Mouse (Mus musculus) brain, adult 2 months (tissue): ENCODE measurements around the gene Prr12.

Experiments used
- DNase-seq: peaks from one replicate; pipeline ENCODE4 v3.0.0; 2011; ENCODE audit warnings: low read depth, low spot score

Gene Prr12

DNA sequence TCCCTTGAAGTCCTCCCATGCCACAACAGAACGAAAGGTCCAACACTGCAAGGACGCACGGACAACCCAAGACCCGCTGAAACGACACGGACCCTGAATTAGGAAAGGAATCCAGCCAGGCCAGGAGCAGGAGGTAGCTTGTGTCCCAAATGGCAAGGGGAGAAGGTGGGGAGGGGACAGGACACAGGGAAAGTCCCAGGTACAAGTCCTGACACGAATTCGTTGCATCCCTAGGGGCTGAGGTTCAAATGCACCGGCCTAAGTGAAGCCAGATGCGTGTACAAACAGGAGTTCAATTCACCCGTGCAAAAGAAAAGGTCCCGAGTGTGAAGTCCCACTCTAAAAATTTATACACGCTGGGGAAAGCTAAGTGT is 1.1 kb downstream of the Prr12 start:
- no peak for DNase-seq

DNA sequence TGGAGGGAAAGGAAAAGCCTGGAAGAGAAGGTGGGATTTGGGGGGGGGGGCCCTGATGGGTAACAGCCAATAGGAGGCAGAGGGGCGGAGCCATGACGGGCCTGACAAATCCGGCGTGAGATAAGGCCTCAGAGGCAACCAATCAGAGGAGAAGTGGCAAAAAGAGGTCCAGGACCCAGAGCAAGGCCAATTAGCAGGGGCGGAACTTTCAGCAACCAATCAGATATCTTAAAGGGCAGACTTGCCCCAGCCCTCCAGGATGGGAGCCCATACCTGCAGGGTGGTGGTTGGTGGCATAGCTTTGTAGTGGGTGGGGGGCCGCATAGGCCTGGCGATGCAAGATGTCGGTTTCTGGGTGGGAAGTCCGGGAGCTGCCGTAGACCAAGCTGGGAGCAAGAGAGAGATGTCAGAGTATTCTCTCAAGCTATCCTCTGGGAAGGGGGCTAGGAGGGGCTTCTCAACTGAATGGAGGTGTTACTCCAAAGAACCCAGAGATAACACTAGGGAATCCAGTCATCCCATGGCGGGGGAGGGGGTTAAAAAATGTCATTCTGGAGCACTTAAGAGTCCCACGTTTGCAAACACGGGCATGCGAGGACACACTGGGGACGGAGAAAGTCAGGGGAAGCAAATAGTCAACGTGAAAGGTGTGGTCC is 1.6 kb downstream of the Prr12 start:
- DNase-seq: peak; percentile 96

DNA sequence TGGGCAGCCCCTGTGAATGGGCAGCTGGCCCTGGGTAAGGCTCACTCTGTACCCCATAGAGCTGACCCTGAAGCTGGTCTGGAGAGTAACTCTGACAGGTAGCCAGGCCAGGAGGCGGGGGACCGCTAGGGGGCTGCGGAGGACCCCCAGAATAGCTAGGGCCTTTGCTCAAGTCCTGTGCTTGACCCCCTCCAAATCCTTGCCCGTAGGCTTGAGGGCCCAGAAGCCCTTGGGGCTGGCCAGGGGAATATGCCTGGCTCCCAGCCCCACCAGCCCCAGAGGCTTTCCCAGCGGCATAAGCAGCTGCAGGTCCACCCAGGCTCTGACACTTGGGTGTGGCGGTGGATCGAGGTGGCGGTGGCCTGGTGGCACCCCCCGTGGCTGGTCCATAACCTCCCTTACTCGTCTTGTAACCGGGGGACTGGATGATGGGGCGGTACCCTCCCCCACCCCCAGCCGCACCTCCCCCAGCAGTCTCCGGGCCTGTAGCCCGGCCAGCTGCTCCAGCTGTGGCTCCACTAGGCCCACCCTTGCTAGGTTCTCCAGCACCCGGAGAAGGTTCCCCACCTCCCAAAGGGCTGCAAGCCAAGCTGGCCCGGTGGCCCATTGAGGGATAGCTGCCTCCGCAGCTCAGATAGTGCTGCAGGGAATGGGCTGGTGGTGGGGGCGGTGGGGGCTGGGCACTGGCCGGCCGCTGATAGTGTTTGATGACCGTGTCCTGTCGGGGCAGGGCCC is 3.6 kb downstream of the Prr12 start:
- DNase-seq: no peak

DNA sequence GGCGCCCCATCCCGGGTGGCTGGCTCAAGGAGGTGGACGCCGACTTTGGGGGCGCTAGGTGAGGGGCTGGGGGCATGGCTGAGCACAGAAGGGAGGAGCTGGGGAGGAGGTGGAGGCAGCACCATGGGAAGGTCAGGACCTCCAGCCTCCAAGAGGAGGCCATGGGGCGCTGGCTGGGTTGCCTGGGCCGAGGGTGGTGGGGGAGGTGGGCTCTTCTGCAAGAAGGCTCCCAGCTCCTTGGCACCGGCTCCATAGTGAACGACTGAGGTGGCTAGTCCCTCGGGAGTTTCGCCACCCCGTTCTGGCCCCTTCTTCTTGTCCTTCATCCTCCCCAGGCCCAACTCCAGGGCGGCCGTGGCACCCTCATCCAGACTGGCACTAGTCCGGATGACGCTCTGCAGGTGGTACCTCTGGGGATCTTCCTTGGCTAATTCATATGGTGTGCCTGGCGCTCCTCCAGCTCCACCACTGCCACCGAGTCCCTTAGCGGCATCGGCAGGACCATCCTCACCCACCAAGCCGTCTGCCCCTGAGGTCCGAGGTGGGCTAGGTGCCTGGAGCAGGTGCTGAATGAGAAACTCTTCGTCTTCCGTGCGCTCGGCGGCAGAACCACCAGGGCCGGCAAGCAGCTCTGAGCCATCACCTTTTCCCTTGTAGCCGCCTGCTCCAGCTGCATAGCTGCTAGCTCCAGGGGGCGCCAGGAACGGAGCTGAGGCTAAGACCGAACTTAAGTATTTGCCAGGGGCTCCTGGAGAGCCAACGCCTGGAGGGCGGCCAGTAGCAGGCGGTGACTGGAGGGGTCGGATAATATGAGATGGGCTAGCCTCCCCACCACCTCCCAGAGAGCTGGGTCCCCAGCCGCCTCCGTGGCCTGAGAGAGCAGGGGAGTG is 4.4 kb downstream of the Prr12 start:
- DNase-seq: no peak

DNA sequence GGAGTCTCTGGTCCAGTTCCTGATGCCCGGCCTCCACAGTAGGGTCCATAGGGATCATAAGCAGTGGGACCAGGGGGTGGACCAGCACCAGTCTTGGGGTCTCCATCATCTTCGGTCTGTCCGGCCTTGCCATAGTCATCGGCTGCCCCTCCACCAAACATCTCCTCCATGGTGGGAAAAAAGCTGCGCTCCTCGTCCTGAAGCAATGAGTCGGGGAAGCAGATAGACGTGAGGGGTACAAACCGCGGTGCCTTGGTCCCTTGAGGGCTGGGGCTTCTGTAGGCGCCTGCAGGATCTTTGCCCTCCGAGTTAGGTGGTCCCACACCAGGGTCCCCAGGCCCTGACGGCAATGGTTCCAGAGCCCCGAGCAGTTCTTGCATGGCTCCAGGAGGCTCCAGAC is 5.2 kb downstream of the Prr12 start:
- no peak for DNase-seq

DNA sequence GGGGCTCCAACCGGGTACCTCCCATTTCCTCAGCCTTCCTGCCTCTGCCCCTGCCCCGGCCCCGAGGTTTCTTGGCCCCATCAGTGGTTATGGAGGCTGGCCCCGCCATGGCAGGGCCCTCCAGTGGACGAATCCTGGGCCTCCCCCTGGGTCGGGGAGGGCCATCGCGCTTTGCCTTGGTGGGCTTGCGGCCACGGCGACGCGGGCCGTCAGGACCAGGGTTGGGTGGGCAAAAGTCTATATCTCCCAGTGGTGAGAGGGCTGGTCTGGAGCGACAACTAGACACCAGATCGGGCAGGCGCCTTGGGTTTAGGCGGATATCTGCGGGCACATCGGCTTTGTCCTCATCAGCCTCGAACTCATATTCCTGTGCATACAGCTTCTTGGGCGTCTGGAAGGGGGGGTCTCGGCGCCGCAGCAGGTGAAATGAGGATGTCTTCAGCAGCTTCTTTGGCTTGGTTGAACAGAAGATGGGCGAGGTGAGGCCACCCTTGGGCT is 5.8 kb downstream of the Prr12 start:
- DNase-seq: no peak

DNA sequence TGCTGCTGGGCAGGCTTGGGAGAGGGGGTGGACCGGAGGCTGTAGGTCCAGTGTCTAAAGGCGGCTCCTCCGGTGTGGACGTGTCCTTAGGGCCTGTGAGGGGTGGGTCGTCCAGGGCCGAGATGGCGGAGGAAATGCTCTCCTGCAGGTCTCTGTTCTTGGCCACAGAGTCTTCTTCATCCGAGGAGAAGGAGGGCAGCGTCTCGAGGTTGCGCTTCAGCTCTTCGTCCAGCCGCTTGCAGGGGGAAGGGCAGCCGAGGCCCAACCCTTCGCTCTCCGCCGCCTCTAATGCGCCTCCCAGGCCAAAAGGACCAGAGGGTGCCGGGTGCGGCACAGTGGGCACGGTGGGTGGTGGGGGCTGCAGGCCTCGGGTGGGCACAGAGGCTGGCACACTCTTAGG is 6.9 kb downstream of the Prr12 start:
- no peak for DNase-seq

DNA sequence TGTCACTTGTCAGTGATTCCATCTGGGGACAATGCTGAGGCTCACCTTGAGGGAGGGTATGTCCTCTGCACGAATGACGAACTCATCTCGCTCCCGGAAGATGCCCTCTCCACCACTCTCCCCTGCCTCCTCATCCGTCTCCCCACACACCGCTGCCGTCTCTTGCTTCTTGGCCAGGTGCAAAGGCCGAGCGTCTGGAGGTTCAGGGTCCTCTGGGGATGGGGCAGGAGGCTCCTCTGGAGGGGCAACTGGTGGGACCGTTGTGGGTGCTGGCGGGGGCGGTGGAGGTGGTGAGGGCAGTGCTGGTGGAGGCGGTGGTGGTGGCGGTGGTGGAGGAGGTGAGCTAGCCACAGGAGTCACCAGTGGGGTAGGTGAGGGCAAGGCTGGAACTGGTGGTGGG is 9.4 kb downstream of the Prr12 start:
- no peak for DNase-seq

DNA sequence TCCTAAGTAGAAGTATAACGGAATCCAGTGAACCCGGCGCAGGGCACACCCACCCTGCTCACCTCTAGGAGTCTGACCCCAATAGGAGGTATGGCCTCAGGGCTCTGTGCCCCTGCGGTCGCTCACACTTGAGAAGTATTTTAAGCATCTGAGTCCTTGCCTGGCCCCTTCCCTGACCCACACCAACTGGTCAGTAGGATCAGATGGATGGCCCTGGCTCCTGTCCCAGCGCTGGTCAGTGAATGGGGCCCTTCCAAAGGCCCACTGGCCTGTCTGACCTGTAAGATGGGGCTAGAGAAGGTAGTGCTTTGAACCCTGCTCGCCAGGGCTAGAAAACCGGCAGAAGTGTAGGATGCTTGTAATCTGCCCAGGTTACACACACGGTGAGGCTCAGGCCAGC is 11.8 kb downstream of the Prr12 start:
- no peak for DNase-seq

DNA sequence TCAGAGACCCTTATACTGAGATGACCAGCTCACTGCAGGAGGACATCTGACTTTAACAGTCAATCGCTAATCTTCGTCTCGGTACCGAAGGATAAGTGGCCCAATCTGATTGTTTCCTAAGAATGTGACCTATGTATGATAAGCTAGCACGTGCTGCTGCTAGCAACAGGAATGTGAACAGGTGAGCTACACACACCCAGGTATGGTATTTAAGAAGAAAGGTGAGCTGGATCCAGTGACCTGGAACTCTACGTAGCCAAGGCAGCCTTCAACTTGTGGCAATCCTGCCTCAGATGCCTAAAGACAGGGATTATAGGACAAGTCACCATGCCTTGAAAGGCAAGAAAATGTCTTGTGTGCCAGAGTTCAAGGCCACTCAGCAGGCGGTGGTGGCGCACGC is 14.3 kb downstream of the Prr12 start:
- DNase-seq: no peak

DNA sequence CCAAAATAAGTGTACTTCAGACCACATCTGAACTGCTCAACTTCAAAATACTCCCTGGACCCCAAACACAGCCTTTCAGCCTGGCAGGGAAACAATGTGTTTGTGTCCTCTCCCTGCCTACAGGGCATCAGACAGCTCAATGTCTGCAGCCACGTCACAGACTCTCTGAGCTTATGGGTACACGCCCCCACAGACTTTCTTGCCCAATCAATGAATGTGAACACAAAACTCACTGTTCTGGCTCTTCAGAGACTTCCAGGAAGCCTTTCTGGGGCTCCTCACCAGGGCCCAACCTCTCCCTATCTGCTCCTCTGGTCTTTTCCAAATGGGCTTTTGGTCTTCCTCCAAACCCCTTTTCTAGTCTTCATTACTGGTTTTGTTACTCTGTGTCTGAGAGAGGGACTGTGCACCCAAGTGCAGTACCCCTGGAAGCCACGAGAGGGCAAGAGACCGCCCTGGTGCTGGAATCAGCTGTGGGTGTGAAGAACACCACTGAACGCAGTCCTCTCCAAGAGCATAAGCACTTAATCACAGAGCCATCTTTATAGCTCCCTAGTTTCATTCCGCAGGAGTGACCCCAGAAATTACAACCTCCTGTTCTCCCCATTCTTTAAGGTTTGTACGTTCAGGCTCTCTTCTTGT is 14.8 kb downstream of the Prr12 start:
- DNase-seq: peak; percentile 46

DNA sequence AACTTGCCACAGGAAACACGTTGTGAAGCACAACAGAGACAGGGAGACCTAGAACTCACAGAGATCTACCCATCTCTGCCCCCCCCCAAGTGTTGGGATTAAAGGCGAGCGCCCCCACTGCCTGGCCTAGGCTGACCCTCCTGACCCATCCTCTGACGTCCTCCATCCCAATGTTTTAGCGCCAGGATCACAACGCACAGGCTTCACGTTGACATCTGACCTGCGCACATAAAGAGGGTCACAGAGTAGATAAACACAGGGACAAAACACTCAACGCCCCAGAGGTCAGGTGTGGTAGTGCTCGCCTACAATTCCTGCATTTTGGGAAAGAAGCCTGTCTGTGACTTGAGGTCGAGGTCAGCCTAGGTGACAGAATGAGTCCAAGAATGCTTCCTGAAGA is 16.0 kb downstream of the Prr12 start:
- DNase-seq: no peak

DNA sequence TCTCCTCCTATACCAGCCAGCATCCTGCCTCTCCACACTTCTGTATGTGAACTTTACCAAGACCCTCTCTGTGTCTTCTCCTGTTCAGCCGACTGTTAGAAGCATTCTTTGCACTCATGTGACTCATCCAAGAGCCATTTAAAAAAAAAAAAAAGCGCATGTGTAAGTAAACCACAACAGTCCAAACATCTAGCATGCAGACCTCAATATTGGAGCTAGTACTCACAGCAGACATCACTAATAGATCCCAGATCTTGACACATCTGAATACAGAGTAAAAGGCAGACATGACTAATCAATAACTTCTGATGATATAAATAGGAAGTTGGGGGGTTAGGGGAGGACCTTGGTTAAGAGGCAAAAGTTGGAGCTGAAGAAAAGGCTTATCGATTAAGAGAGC is 17.1 kb downstream of the Prr12 start:
- no peak for DNase-seq

DNA sequence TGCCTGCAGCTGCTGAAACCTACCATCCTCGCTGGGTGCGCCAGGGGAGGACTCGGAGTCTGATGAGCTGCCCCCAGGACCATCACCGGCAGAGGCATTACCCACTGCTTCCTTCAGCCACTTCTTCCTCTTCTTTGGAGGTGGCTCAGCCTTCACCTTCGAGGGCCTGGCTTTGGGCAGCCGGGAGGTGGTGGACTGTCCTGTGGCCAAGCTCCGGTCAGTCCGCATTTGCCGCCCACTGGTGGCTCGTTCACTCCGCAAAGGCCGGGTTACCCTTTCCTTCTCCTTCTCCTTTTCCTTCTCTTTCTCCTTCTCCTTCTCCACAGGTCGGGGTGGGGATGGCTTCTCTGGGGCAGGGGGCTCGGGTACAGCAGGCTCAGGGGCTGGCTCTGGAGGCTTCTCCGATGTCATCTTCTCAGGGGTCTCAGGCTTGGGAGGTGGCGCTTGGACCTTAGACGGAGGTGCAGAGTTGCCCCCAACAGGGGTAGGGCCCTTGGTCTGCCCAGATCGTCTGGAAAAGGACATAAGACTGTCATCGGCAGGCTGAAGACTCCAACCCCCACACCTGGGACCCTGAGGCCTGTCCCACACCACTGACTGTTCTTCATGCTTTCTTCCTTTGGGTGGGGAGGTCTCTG is 18.8 kb downstream of the Prr12 start:
- no peak for DNase-seq

DNA sequence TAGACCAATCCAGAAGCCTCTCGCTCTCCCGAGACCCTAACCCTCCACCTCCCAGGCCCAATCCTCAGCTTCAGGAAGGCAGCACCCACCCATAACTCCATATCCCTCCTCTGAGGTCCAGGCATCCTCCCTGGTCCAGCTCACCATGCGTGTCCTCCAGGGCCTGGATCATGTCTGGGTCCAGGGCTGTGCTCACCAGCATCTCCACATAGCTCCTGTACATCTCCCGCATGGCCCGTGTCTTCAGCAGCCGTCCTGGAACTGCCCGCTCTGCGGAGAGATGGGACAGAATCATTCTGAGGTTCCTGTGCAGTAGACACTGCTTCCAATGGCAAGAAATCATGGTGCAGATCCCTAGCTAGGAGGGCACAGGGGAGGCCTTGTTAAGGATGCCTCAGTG is 21.8 kb downstream of the Prr12 start:
- no peak for DNase-seq

DNA sequence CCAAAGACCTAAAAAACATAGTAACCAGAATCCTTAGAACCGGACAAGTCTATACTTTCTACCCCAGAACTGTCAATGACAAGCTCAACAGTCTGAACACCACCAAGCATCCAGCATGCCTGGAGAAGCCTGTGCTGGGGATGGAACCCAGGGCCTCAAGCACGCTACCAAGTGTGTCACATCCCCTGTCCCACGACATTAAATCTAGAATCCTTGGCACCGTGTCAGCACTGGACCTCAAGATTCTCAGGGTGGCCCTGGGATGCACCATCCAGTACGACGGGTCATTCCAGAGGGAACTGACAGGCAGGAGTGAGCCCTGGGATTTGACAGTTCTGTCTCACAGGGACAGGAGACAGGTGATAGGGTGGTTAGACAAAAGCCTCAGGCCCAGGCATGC is 22.7 kb downstream of the Prr12 start:
- no peak for DNase-seq

DNA sequence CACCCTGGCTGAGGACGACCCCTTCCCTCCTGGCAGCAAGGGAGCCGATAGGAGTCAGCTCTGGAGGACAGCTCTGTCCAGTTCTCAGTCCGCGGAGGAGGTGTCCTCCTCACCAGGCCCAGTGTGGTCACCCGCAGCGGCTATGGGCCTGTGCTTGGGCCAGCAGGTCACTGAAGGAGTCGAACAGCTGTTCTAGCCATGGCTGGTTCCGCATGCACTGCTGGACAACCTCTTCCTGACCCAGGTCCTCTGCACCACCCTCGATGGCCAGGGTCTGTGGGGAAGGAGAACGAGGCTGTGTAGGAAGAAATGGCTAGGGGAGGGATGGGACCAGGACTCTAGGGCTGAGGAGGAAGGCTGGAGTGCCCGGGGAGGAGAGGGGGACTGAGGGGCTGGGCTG is 24.3 kb downstream of the Prr12 start:
- DNase-seq: no peak

DNA sequence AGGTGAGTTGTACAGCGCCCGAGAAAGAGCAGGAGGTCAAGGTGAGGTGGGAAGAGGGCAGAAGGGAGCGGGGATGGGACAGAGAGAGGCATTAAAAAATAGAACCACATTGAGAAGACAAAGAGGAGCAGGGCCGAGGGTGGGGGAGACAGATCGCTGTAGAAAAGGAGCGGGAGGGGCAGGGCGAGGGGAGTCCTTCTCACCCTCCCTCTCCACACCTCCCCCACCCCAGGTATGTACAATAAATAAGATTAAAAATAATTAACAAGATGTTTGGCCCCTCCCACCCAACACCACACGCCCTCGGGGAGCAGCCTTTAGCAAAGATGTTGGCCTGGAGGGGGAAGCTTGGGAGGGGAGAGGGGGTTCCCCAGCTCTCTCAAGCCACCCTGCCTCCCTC is 24.9 kb downstream of the Prr12 start:
- DNase-seq: no peak

DNA sequence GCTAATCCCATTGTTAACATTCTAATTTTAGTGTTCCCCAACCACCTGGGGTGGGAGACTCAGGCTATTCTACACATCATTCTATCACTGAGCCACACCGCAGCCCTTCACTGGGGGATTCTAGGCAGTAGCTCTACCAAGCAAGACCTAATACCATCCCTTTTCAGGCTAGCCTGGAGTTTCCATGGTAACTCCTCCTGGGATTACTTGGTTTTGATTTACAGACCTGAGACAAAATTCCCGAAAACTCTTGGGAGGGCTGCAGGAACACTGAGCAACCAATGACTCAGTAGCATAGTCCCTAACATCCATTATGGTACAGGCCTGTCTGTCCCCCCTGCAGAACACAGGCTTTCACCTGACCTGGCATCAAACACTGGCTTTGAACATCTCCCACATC is 26.4 kb downstream of the Prr12 start:
- DNase-seq: peak; percentile 43

DNA sequence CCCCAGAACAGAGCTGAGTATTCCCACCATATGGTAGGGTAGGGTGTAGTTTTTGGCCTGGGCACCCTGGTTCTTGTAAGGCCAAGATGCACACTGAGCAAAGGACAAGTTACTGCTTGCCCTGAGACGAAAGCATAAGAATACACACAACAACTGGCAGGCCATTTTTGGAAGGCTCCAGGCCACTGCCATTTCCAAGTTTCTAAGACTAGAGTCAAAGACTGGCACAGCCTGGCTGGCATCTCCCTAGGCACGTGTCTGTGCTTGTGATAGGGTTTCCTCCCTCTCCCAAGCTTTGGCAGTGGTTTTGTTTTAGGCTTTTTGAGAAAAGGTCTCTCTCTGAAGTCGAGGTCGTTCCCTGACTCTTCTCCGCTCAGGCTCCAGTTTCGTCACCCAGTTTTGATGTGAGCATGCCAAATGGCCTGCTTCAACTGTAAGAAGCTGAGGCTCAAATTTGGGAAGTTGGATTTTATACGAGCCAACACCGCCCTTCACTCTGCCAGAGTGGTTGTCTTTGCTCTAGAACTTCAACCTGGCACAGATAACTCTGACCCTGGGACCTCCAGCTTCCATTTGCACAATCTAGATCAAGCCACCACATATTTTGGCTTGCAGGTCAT is 27.0 kb downstream of the Prr12 start:
- peak; percentile 35 for DNase-seq
